8 mouse cellular contexts compared by ENCODE assay signal in the genomic region with DNA sequence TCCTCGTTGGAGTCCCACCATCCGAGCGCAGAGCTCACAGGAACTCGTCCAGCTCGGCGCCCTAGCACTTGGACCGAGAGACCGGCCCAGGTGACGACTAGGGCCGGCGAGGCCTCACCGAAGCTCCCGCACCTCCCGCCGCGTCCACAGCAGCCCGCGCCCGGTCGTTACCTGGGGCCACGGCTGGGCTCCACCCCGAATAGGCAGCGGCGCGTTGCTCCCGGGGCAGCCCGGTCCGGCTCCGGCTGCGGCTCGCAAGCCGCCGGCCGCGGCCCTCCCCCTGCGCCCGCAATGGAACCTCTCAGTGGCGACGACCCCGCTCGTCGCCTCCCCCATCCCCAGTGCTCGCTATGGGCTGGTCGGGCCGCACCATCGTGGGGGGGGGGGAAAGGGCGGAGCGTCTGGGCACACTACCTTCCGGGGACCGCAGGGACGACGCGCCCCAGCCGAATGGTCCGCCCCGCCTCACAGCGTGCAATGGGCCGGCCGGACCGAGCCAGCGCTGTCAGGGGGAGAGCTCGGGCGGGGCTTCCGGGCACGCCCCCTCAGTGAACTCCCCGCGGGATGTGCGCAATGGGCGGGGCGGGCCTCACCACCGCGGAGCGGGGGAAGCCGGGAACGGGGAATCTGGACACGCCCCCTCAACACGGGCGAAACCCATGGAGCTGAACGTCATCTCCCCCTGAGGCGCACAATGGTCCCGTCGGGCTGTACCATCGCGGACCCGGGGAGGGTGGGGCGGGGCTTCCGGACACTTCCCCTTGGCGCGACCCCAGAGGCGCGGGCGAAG. TPM values are rescaled to one million over a fixed set of nuclear protein-coding genes. Genes with fewer than 3 reads are reported as not detected.
A peak's percentile ranks its signal among the peaks of the same experiment; 100 is the strongest.
DNase-seq lines count a peak whose midpoint lies in the region; ATAC-seq lines count a peak whose summit lies in the region.

A gene (minus strand): TSS at position 350 of the 790 bp plus-strand sequence.

- ATAC-seq in CD4-positive, CD25-positive, alpha-beta regulatory T cell, adult 4 months = peak; percentile 88
- ATAC-seq in heart, embryonic 14.5 days (ENCODE audit: insufficient number of reproducible peaks, insufficient read depth, low FRiP score, low read depth) = peak; percentile 99
- peak; percentile 96 for ATAC-seq in liver, embryonic 13.5 days (ENCODE audit: low read depth)
- ATAC-seq in stomach, embryonic 16.5 days (ENCODE audit: insufficient read depth, low FRiP score) = peak; percentile 99

- H3K4me3 ChIP-seq in heart, embryonic 14.5 days (ENCODE audit: control insufficient read depth in 1 of 2, insufficient read depth in 1 of 2, low read depth in 1 of 2, low read length in 2 of 2) = peak within 1 kb of the TSS; percentile 90 to 92
- H3K4me3 ChIP-seq in liver, embryonic 13.5 days (replicated peaks) = peak within 1 kb of the TSS; percentile 93
- H3K4me3 ChIP-seq in stomach, embryonic 16.5 days (replicated peaks; ENCODE audit: low read length) = peak within 1 kb of the TSS; percentile 99

- WGBS in heart, embryonic 14.5 days = 1% methylated on average over 81 of the region's 92 CpGs
- WGBS in liver, embryonic 13.5 days (ENCODE audit: insufficient replicate concordance) = under 1% methylated on average over 92 of the region's 92 CpGs
- WGBS in stomach, embryonic 16.5 days = under 1% methylated on average over 87 of the region's 92 CpGs

- peak; percentile 96 for DNase-seq in c-Kit-negative CD71-positive TER-119-positive erythroid progenitor cells, embryonic 14.5 days (ENCODE audit: low read depth, low spot score)
- peak; percentile 95 for DNase-seq in fibroblast of lung, adult 2 months (ENCODE audit: low read depth)
- peak; percentile 100 for DNase-seq in kidney, postnatal 14 days
- DNase-seq in liver, embryonic 13.5 days = peak; percentile 99
- DNase-seq in neural tube, embryonic 10.5 days (ENCODE audit: extremely low spot score, low spot score) = peak; percentile 99

- no peaks in the 10 kb centered on the region for H3K9me3 ChIP-seq in heart, embryonic 14.5 days (ENCODE audit: control insufficient read depth, low read length)
- H3K9me3 ChIP-seq in liver, embryonic 13.5 days (replicated peaks) = no peaks in the 10 kb centered on the region
- H3K9me3 ChIP-seq in stomach, embryonic 16.5 days (replicated peaks; ENCODE audit: control insufficient read depth, low read length) = no peaks in the 10 kb centered on the region

- peak within 1 kb of the TSS; percentile 96 for H3K9ac ChIP-seq in heart, embryonic 14.5 days (ENCODE audit: low read length)
- peak within 1 kb of the TSS; percentile 97 for H3K9ac ChIP-seq in liver, embryonic 13.5 days
- peak within 1 kb of the TSS; percentile 89 for H3K9ac ChIP-seq in stomach, embryonic 16.5 days (ENCODE audit: low read length)

- H3K36me3 ChIP-seq in heart, embryonic 14.5 days (ENCODE audit: control insufficient read depth, insufficient read depth, low read length) = no peaks in the 10 kb centered on the region
- H3K36me3 ChIP-seq in liver, embryonic 13.5 days = peaks cover 4% of the 10 kb centered on the region
- no peaks in the 10 kb centered on the region for H3K36me3 ChIP-seq in stomach, embryonic 16.5 days (ENCODE audit: control insufficient read depth, insufficient read depth, low read length)

- H3K4me2 ChIP-seq in heart, embryonic 14.5 days (ENCODE audit: low read length) = peak within 1 kb of the TSS; percentile 81
- H3K4me2 ChIP-seq in liver, embryonic 13.5 days = peak within 1 kb of the TSS; percentile 96
- peak within 1 kb of the TSS; percentile 98 for H3K4me2 ChIP-seq in stomach, embryonic 16.5 days (ENCODE audit: low read depth, low read length)

- no peaks in the 10 kb centered on the region for H3K27me3 ChIP-seq in heart, embryonic 14.5 days (ENCODE audit: control insufficient read depth, insufficient read depth, low read length)
- H3K27me3 ChIP-seq in liver, embryonic 13.5 days = no peaks in the 10 kb centered on the region
- H3K27me3 ChIP-seq in stomach, embryonic 16.5 days (ENCODE audit: control insufficient read depth, insufficient read depth, low read length) = no peaks in the 10 kb centered on the region

- peak within 1 kb of the TSS; percentile 95 to 99 for H3K27ac ChIP-seq in heart, embryonic 14.5 days (replicated peaks in 1 of 2; ENCODE audit: control insufficient read depth in 1 of 2, insufficient read depth in 1 of 2, low read depth in 2 of 2, low read length in 2 of 2)
- H3K27ac ChIP-seq in liver, embryonic 13.5 days = peak within 1 kb of the TSS; percentile 95
- peak within 1 kb of the TSS; percentile 97 for H3K27ac ChIP-seq in stomach, embryonic 16.5 days (ENCODE audit: low read length)

- peaks cover 11 to 23% of the 10 kb centered on the region in 2 experiments for H3K4me1 ChIP-seq in heart, embryonic 14.5 days (ENCODE audit: control insufficient read depth in 2 of 2, insufficient read depth in 2 of 2, low read length in 2 of 2)
- H3K4me1 ChIP-seq in liver, embryonic 13.5 days (replicated peaks) = peaks cover 54% of the 10 kb centered on the region
- H3K4me1 ChIP-seq in stomach, embryonic 16.5 days (ENCODE audit: control insufficient read depth, insufficient read depth, low read length) = peaks cover 20% of the 10 kb centered on the region

RNA-seq across cellular contexts. Expression of the gene that starts here (rescaled TPM):
- 10 to 100 TPM; 25.5 to 30.0 TPM for polyA plus RNA-seq in CD4-positive, CD25-positive, alpha-beta regulatory T cell, adult 4 months (2017; shearing (Covaris generic))
- 52.1 and 60.2 TPM in 2 replicates for polyA plus RNA-seq in heart, embryonic 14.5 days (2014; fragmentation: Nextera tagmentation; extraction: Ambion mirVana)
- polyA plus RNA-seq in liver, embryonic 13.5 days (2015; fragmentation: Nextera tagmentation; extraction: Ambion mirVana) = 23.8 and 24.5 TPM in 2 replicates
- polyA plus RNA-seq in stomach, embryonic 16.5 days (2015; fragmentation: Nextera tagmentation; extraction: Ambion mirVana) = 52.5 and 56.5 TPM in 2 replicates

Comparison
In these comparisons a context has a peak if more than half of its experiments do, and no peak if none do; other contexts are left out.
1. Peak in every context shown above with its lines: DNase-seq, ATAC-seq, H3K4me3 ChIP-seq and H3K27ac ChIP-seq.